In the genomic region with DNA sequence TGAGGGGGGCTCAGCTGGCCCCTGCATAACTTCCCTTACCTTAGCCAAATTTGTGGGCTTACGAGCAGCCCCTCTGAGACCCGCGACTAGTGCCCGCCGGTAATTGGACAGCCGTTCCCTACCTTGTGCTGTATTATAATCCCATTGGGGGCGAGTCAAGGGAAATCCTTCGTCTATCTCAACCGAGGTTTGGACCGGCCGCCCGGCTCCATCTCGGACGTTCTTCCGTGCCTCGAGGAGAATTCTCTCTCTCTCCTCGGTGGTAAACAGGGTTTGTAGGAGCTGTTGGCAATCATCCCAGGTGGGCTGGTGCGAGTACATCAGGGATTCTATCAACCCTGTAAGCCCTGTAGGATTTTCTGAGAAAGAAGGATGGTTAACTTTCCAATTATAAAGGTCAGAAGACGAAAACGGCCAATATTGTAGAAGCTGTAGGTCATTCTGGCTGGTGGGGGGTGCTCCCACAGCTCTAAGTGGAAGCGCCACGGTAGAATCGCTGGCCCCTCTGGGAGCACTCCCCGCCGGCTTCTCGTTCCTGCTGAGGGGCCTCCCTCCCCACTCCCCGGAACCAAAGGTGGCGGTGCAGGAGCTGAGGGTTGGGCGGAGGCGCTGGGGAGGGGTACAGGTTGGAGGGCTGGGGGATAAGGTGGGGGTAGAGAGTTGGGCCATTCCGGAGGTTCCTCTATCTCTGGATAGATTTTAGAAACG, we compare ENCODE assay signal across 8 mouse cellular contexts.
DNase-seq lines count a peak whose midpoint lies in the region; ATAC-seq and TF ChIP-seq lines count a peak whose summit lies in the region.

No protein-coding gene starts in this region.

- TF ChIP-seq EP300 in stomach, postnatal 0 days (optimal IDR thresholded peaks at IDR 0.05) = no peak

- peak; percentile 13 for DNase-seq in adrenal gland, postnatal 25 days
- DNase-seq in adrenal gland, postnatal 14 days = no peak
- DNase-seq in urinary bladder, postnatal 4 days (ENCODE audit: low spot score in 2 of 2) = peak; percentile 30 to 83
- no peak for DNase-seq in urinary bladder, adult 2 months (ENCODE audit: low spot score)
- DNase-seq in midbrain, embryonic 10.5 days (ENCODE audit: low spot score) = peak; percentile 42
- peak; percentile 47 for DNase-seq in stomach, postnatal 0 days (ENCODE audit: low spot score)
- no peak for DNase-seq in cerebellum, adult 8-10 months

- H3K4me2 ChIP-seq in hindbrain, embryonic 16.5 days (ENCODE audit: low read length) = no peak overlapping the region
- no peak overlapping the region for H3K4me2 ChIP-seq in stomach, postnatal 0 days (replicated peaks; ENCODE audit: low read depth)

- peaks cover 62% of the 10 kb centered on the region for H3K9me3 ChIP-seq in hindbrain, embryonic 16.5 days (ENCODE audit: control insufficient read depth, low read length)
- H3K9me3 ChIP-seq in midbrain, embryonic 10.5 days (replicated peaks) = peaks cover 74% of the 10 kb centered on the region
- H3K9me3 ChIP-seq in stomach, postnatal 0 days (ENCODE audit: control insufficient read depth, low read length) = peaks cover 58% of the 10 kb centered on the region

- peaks cover 10% of the 10 kb centered on the region for H3K36me3 ChIP-seq in hindbrain, embryonic 16.5 days (ENCODE audit: control insufficient read depth, insufficient read depth, low read length)
- H3K36me3 ChIP-seq in midbrain, embryonic 10.5 days = peaks cover 39% of the 10 kb centered on the region
- H3K36me3 ChIP-seq in stomach, postnatal 0 days (ENCODE audit: control insufficient read depth, insufficient read depth, low read length) = peaks cover 3% of the 10 kb centered on the region; the same call in 1 of the 2 replicates

- no peak for TF ChIP-seq CTCF in stomach, postnatal 0 days (IDR thresholded peaks at IDR 0.05; ENCODE audit: low read depth)

- no peak overlapping the region for H3K4me3 ChIP-seq in hindbrain, embryonic 16.5 days (ENCODE audit: low read length)
- H3K4me3 ChIP-seq in midbrain, embryonic 10.5 days = no peak overlapping the region
- H3K4me3 ChIP-seq in stomach, postnatal 0 days (ENCODE audit: low read depth, low read length) = peak overlapping the region; percentile 0; the same call in 1 of the 2 replicates

- WGBS in hindbrain, embryonic 16.5 days = 68% methylated on average over 32 of the region's 32 CpGs
- WGBS in midbrain, embryonic 10.5 days = 66% methylated on average over 32 of the region's 32 CpGs
- 70% methylated on average over 32 of the region's 32 CpGs for WGBS in stomach, postnatal 0 days

- peak; percentile 62 for ATAC-seq in hindbrain, embryonic 16.5 days
- ATAC-seq in stomach, postnatal 0 days (ENCODE audit: low FRiP score, low TSS enrichment) = peak; percentile 74

- H3K4me1 ChIP-seq in hindbrain, embryonic 16.5 days (ENCODE audit: control insufficient read depth, insufficient read depth, low read depth, low read length) = no peaks in the 10 kb centered on the region
- H3K4me1 ChIP-seq in midbrain, embryonic 10.5 days = no peaks in the 10 kb centered on the region
- H3K4me1 ChIP-seq in stomach, postnatal 0 days (replicated peaks; ENCODE audit: control insufficient read depth, insufficient read depth) = no peaks in the 10 kb centered on the region

- no peak overlapping the region for H3K9ac ChIP-seq in hindbrain, embryonic 16.5 days (ENCODE audit: low read depth, low read length)
- H3K9ac ChIP-seq in stomach, postnatal 0 days (ENCODE audit: low read length) = no peak overlapping the region

- H3K27me3 ChIP-seq in hindbrain, embryonic 16.5 days (replicated peaks; ENCODE audit: control insufficient read depth, insufficient read depth, low read length) = 0 out of 2 replicates have a peak, but pooled peaks cover 3% of the 10 kb centered on the region
- H3K27me3 ChIP-seq in midbrain, embryonic 10.5 days (ENCODE audit: low read depth, poor library complexity, severe bottlenecking) = peaks cover 47% of the 10 kb centered on the region
- H3K27me3 ChIP-seq in stomach, postnatal 0 days (ENCODE audit: control insufficient read depth, insufficient read depth, low read length) = no peaks in the 10 kb centered on the region

- H3K27ac ChIP-seq in hindbrain, embryonic 16.5 days (ENCODE audit: low read depth, low read length) = no peak overlapping the region
- no peak overlapping the region for H3K27ac ChIP-seq in midbrain, embryonic 10.5 days (replicated peaks)
- no peak overlapping the region for H3K27ac ChIP-seq in stomach, postnatal 0 days (replicated peaks)

Comparison
In these comparisons a context has a peak if more than half of its experiments do, and no peak if none do; other contexts are left out.
1. DNase-seq: peak in adrenal gland, postnatal 25 days (single experiment), urinary bladder, postnatal 4 days (2 of 2), midbrain, embryonic 10.5 days (single experiment) and stomach, postnatal 0 days (single experiment); none in adrenal gland, postnatal 14 days (single experiment), urinary bladder, adult 2 months (single experiment) and cerebellum, adult 8-10 months (single experiment).